Mouse (Mus musculus): Measurements from ENCODE around the gene Dclk1.

The Dclk1 gene

GRCm38 (mm10) chr3:55520240-55521180 is 278.3 kb downstream of the Dclk1 start:
- peak; percentile 42 for DNase-seq

- DNase-seq = no peak
These were observed 279.6 kb downstream of the Dclk1 start for GRCm38 (mm10) chr3:55521776-55522175.

- no peak for DNase-seq
These were observed 281.1 kb downstream of the Dclk1 start for GRCm38 (mm10) chr3:55523224-55523623.

- DNase-seq = no peak
These were observed 281.7 kb downstream of the Dclk1 start for GRCm38 (mm10) chr3:55523735-55524477.

GRCm38 (mm10) chr3:55524491-55525195 is 282.5 kb downstream of the Dclk1 start:
- DNase-seq = no peak

GRCm38 (mm10) chr3:55526470-55526869 is 284.3 kb downstream of the Dclk1 start:
- no peak for DNase-seq

GRCm38 (mm10) chr3:55527566-55527965 is 285.4 kb downstream of the Dclk1 start:
- no peak for DNase-seq

GRCm38 (mm10) chr3:55528012-55528411 is 285.8 kb downstream of the Dclk1 start:
- DNase-seq = no peak

GRCm38 (mm10) chr3:55529414-55529813 is 287.2 kb downstream of the Dclk1 start:
- DNase-seq = no peak

GRCm38 (mm10) chr3:55531204-55532044 is 289.3 kb downstream of the Dclk1 start:
- peak; percentile 1 for DNase-seq

GRCm38 (mm10) chr3:55532175-55532973 is 290.2 kb downstream of the Dclk1 start:
- no peak for DNase-seq

GRCm38 (mm10) chr3:55535591-55536200 is 293.5 kb downstream of the Dclk1 start:
- DNase-seq = no peak

GRCm38 (mm10) chr3:55536901-55537300 is 294.7 kb downstream of the Dclk1 start:
- no peak for DNase-seq

GRCm38 (mm10) chr3:55537714-55538113 is 295.6 kb downstream of the Dclk1 start:
- DNase-seq = no peak

- no peak for DNase-seq
These were observed 297.2 kb downstream of the Dclk1 start for GRCm38 (mm10) chr3:55539400-55539799.

- DNase-seq = no peak
These were observed 297.7 kb downstream of the Dclk1 start for GRCm38 (mm10) chr3:55539811-55540293.

- no peak for DNase-seq
These were observed 298.4 kb downstream of the Dclk1 start for GRCm38 (mm10) chr3:55540406-55541140.

GRCm38 (mm10) chr3:55541799-55542198 is 299.6 kb downstream of the Dclk1 start:
- DNase-seq = no peak

GRCm38 (mm10) chr3:55542310-55542709 is 300.1 kb downstream of the Dclk1 start:
- DNase-seq = no peak

- DNase-seq = no peak
These were observed 300.8 kb downstream of the Dclk1 start for GRCm38 (mm10) chr3:55542947-55543346.
